Mouse (Mus musculus): ENCODE results near the gene Rgp1. TPM values are rescaled to one million over a fixed set of nuclear protein-coding genes. Genes with fewer than 3 reads are reported as not detected.
A peak's percentile ranks its signal among the peaks of the same experiment; 100 is the strongest.
"Not testable (repeated sequence)": the region's sequence is repeated elsewhere in the genome, so short reads cannot be mapped to it uniquely, and the experiment has no call there.

Gene Rgp1
- polyA plus RNA-seq, 1 experiment from 2014 or later, result 28.2 TPM

GRCm38 (mm10) chr4:43584444-43585416 is 6.2 kb downstream of the Rgp1 start, which contains the start of gene Msmp:
TSS of gene Msmp (minus strand) at chr4:43584494.
- Histone ChIP-seq H3K4me1 (peaks cover 7% of the 10 kb centered on the region), H3K4me3 (no peak within 1 kb of the TSS), H3K9ac (replicated peaks) (no peak within 1 kb of the TSS), H3K36me3 (peaks cover 30% of the 10 kb centered on the region), H3K9me3 (no peaks in the 10 kb centered on the region), H3K27ac (replicated peaks) (no peak within 1 kb of the TSS), H3K4me2 (replicated peaks) (no peak within 1 kb of the TSS), H3K27me3 (no peaks in the 10 kb centered on the region)
- 64% methylated on average over 12 of the region's 12 CpGs for WGBS
- no peak for ATAC-seq (replicated peaks)

GRCm38 (mm10) chr4:43585682-43586081 is 7.2 kb downstream of the Rgp1 start:
- WGBS, result 66% methylated on average over 9 of the region's 10 CpGs
- H3K4me3 ChIP-seq, result no peak overlapping the region
- no peak overlapping the region for H3K27ac ChIP-seq (replicated peaks)

GRCm38 (mm10) chr4:43586411-43586810 is 7.9 kb downstream of the Rgp1 start:
- ATAC-seq (replicated peaks), result peak; percentile 36; the same call in 1 of the 2 replicates
- Histone ChIP-seq H3K4me2 (replicated peaks) (no peak overlapping the region), H3K27me3 (no peaks in the 10 kb centered on the region), H3K9ac (replicated peaks) (no peak overlapping the region), H3K4me1 (no peaks in the 10 kb centered on the region), H3K4me3 (no peak overlapping the region), H3K9me3 (no peaks in the 10 kb centered on the region), H3K27ac (replicated peaks) (no peak overlapping the region), H3K36me3 (peaks cover 25% of the 10 kb centered on the region)
- 80% methylated on average over 8 of the region's 8 CpGs for WGBS

More at GRCm38 (mm10) chr4:43585682-43586081, 7.2 kb downstream of the Rgp1 start:
- H3K9ac ChIP-seq (replicated peaks), result no peak overlapping the region
- no peaks in the 10 kb centered on the region for H3K9me3 ChIP-seq
- no peak overlapping the region for H3K4me2 ChIP-seq (replicated peaks)
- no peaks in the 10 kb centered on the region for H3K4me1 ChIP-seq
- no peaks in the 10 kb centered on the region for H3K27me3 ChIP-seq
- no peak for ATAC-seq (replicated peaks)
- peaks cover 30% of the 10 kb centered on the region for H3K36me3 ChIP-seq

GRCm38 (mm10) chr4:43587681-43588080 is 9.2 kb downstream of the Rgp1 start:
- no peaks in the 10 kb centered on the region for H3K4me1 ChIP-seq
- no peak overlapping the region for H3K27ac ChIP-seq (replicated peaks)
- ATAC-seq (replicated peaks), result no peak
- 65% methylated on average over 7 of the region's 7 CpGs for WGBS
- peaks cover 12% of the 10 kb centered on the region for H3K36me3 ChIP-seq
- H3K9me3 ChIP-seq, result no peaks in the 10 kb centered on the region
- no peak overlapping the region for H3K4me2 ChIP-seq (replicated peaks)
- H3K4me3 ChIP-seq, result no peak overlapping the region
- no peak overlapping the region for H3K9ac ChIP-seq (replicated peaks)
- no peaks in the 10 kb centered on the region for H3K27me3 ChIP-seq

GRCm38 (mm10) chr4:43591543-43591942 is 13.0 kb downstream of the Rgp1 start:
- no peak overlapping the region for H3K27ac ChIP-seq (replicated peaks)
- no peak for ATAC-seq (replicated peaks)
- H3K36me3 ChIP-seq, result no peaks in the 10 kb centered on the region
- no peak overlapping the region for H3K4me2 ChIP-seq (replicated peaks)
- H3K9ac ChIP-seq (replicated peaks), result no peak overlapping the region
- H3K4me1 ChIP-seq, result no peaks in the 10 kb centered on the region
- H3K4me3 ChIP-seq, result no peak overlapping the region
- 86% methylated on average over 5 of the region's 5 CpGs for WGBS
- H3K27me3 ChIP-seq, result no peaks in the 10 kb centered on the region
- no peaks in the 10 kb centered on the region for H3K9me3 ChIP-seq

- no peak overlapping the region for H3K4me3 ChIP-seq
- no peak overlapping the region for H3K9ac ChIP-seq (replicated peaks)
- 74% methylated on average over 3 of the region's 3 CpGs for WGBS
- H3K4me2 ChIP-seq (replicated peaks), result no peak overlapping the region
- no peaks in the 10 kb centered on the region for H3K9me3 ChIP-seq
- H3K27me3 ChIP-seq, result no peaks in the 10 kb centered on the region
- no peaks in the 10 kb centered on the region for H3K36me3 ChIP-seq
- ATAC-seq (replicated peaks), result no peak
- no peaks in the 10 kb centered on the region for H3K4me1 ChIP-seq
- no peak overlapping the region for H3K27ac ChIP-seq (replicated peaks)
These were observed 13.4 kb downstream of the Rgp1 start for GRCm38 (mm10) chr4:43591961-43592360.

- H3K4me3 ChIP-seq, result no peak overlapping the region
- H3K9ac ChIP-seq (replicated peaks), result no peak overlapping the region
- no peaks in the 10 kb centered on the region for H3K9me3 ChIP-seq
- H3K4me2 ChIP-seq (replicated peaks), result no peak overlapping the region
- no peaks in the 10 kb centered on the region for H3K27me3 ChIP-seq
- WGBS, result 66% methylated on average over 3 of the region's 3 CpGs
- H3K4me1 ChIP-seq, result no peaks in the 10 kb centered on the region
- H3K36me3 ChIP-seq, result no peaks in the 10 kb centered on the region
- H3K27ac ChIP-seq (replicated peaks), result no peak overlapping the region
- ATAC-seq (replicated peaks), result no peak
These were observed 14.9 kb downstream of the Rgp1 start for GRCm38 (mm10) chr4:43593453-43593852.

- H3K36me3 ChIP-seq; H3K27ac ChIP-seq (replicated peaks); H3K9me3 ChIP-seq; H3K4me1 ChIP-seq; ATAC-seq (replicated peaks); H3K9ac ChIP-seq (replicated peaks); H3K4me3 ChIP-seq; H3K4me2 ChIP-seq (replicated peaks); H3K27me3 ChIP-seq: not testable (repeated sequence)
- WGBS, result 78% methylated on average over 2 of the region's 2 CpGs
These were observed 18.1 kb downstream of the Rgp1 start for GRCm38 (mm10) chr4:43596597-43596996.

- Histone ChIP-seq H3K4me3 (no peak overlapping the region), H3K9me3 (no peaks in the 10 kb centered on the region), H3K27ac (replicated peaks) (no peak overlapping the region), H3K4me1 (no peaks in the 10 kb centered on the region), H3K27me3 (no peaks in the 10 kb centered on the region), H3K9ac (replicated peaks) (no peak overlapping the region), H3K36me3 (no peaks in the 10 kb centered on the region), H3K4me2 (replicated peaks) (no peak overlapping the region)
- 80% methylated on average over 4 of the region's 4 CpGs for WGBS
- ATAC-seq (replicated peaks), result no peak
These were observed 19.7 kb downstream of the Rgp1 start for GRCm38 (mm10) chr4:43598200-43598599.

GRCm38 (mm10) chr4:43598650-43599380 is 20.3 kb downstream of the Rgp1 start:
- no peak overlapping the region for H3K4me3 ChIP-seq
- no peak for ATAC-seq (replicated peaks)
- H3K4me2 ChIP-seq (replicated peaks), result no peak overlapping the region
- WGBS, result 88% methylated on average over 7 of the region's 7 CpGs
- H3K27ac ChIP-seq (replicated peaks), result no peak overlapping the region
- H3K27me3 ChIP-seq, result no peaks in the 10 kb centered on the region
- no peak overlapping the region for H3K9ac ChIP-seq (replicated peaks)
- no peaks in the 10 kb centered on the region for H3K9me3 ChIP-seq
- H3K4me1 ChIP-seq, result no peaks in the 10 kb centered on the region
- H3K36me3 ChIP-seq, result no peaks in the 10 kb centered on the region

- H3K9ac ChIP-seq (replicated peaks), result no peak overlapping the region
- no peak overlapping the region for H3K27ac ChIP-seq (replicated peaks)
- H3K4me3 ChIP-seq, result no peak overlapping the region
- H3K9me3 ChIP-seq, result no peaks in the 10 kb centered on the region
- WGBS, result 78% methylated on average over 9 of the region's 9 CpGs
- H3K27me3 ChIP-seq, result no peaks in the 10 kb centered on the region
- no peaks in the 10 kb centered on the region for H3K4me1 ChIP-seq
- no peaks in the 10 kb centered on the region for H3K36me3 ChIP-seq
- ATAC-seq (replicated peaks), result no peak
- no peak overlapping the region for H3K4me2 ChIP-seq (replicated peaks)
These were observed 21.9 kb downstream of the Rgp1 start for GRCm38 (mm10) chr4:43600195-43600934.

- no peaks in the 10 kb centered on the region for H3K9me3 ChIP-seq
- ATAC-seq (replicated peaks), result no peak
- no peaks in the 10 kb centered on the region for H3K4me1 ChIP-seq
- 73% methylated on average over 3 of the region's 3 CpGs for WGBS
- no peak overlapping the region for H3K4me2 ChIP-seq (replicated peaks)
- no peak overlapping the region for H3K27ac ChIP-seq (replicated peaks)
- H3K4me3 ChIP-seq, result no peak overlapping the region
- no peak overlapping the region for H3K9ac ChIP-seq (replicated peaks)
- no peaks in the 10 kb centered on the region for H3K27me3 ChIP-seq
- no peaks in the 10 kb centered on the region for H3K36me3 ChIP-seq
These were observed 25.6 kb downstream of the Rgp1 start for GRCm38 (mm10) chr4:43604099-43604498.

All from forebrain, embryonic 15.5 days (tissue).